Mouse (Mus musculus): ENCODE results near the gene Auts2. TPM values are rescaled to one million over a fixed set of nuclear protein-coding genes. Genes with fewer than 3 reads are reported as not detected.

Gene Auts2
- polyA plus RNA-seq, 1 experiment from 2014 or later, result 80.6 TPM

- Histone ChIP-seq H3K9me3 (no peaks in the 10 kb centered on the region), H3K4me2 (replicated peaks) (no peak overlapping the region), H3K27ac (replicated peaks) (no peak overlapping the region), H3K9ac (replicated peaks) (no peak overlapping the region), H3K4me1 (peaks cover 32% of the 10 kb centered on the region), H3K4me3 (no peak overlapping the region), H3K36me3 (no peaks in the 10 kb centered on the region), H3K27me3 (peaks cover 6% of the 10 kb centered on the region; the same call in 1 of the 2 replicates)
- no peak for ATAC-seq (ENCODE audit: low FRiP score, low read depth)
- WGBS, result 90% methylated on average over 1 of the region's 1 CpGs
Observed at GRCm38 (mm10) chr5:132492793-132493192, 50.4 kb downstream of the Auts2 start.

GRCm38 (mm10) chr5:132492040-132492439, 51.1 kb downstream of the Auts2 start:
- no peak for ATAC-seq (ENCODE audit: low FRiP score, low read depth)
- H3K4me2 ChIP-seq (replicated peaks), result no peak overlapping the region
- no peak overlapping the region for H3K27ac ChIP-seq (replicated peaks)
- no peaks in the 10 kb centered on the region for H3K9me3 ChIP-seq
- H3K27me3 ChIP-seq, result peaks cover 6% of the 10 kb centered on the region; the same call in 1 of the 2 replicates
- peaks cover 39% of the 10 kb centered on the region for H3K4me1 ChIP-seq
- H3K4me3 ChIP-seq, result no peak overlapping the region
- H3K9ac ChIP-seq (replicated peaks), result no peak overlapping the region
- no peaks in the 10 kb centered on the region for H3K36me3 ChIP-seq

GRCm38 (mm10) chr5:132491508-132491907, 51.6 kb downstream of the Auts2 start:
- H3K9ac ChIP-seq (replicated peaks), result no peak overlapping the region
- H3K9me3 ChIP-seq, result no peaks in the 10 kb centered on the region
- no peak overlapping the region for H3K27ac ChIP-seq (replicated peaks)
- H3K36me3 ChIP-seq, result no peaks in the 10 kb centered on the region
- H3K27me3 ChIP-seq, result peaks cover 6% of the 10 kb centered on the region; the same call in 1 of the 2 replicates
- ATAC-seq (ENCODE audit: low FRiP score, low read depth), result no peak
- no peak overlapping the region for H3K4me3 ChIP-seq
- WGBS, result 35% methylated on average over 4 of the region's 4 CpGs
- peaks cover 44% of the 10 kb centered on the region for H3K4me1 ChIP-seq
- H3K4me2 ChIP-seq (replicated peaks), result no peak overlapping the region

- Histone ChIP-seq H3K27me3 (0 out of 2 replicates have a peak, but pooled peaks cover under 1% of the 10 kb centered on the region), H3K4me1 (peaks cover 45% of the 10 kb centered on the region), H3K4me2 (replicated peaks) (no peak overlapping the region), H3K9me3 (no peaks in the 10 kb centered on the region), H3K9ac (replicated peaks) (no peak overlapping the region), H3K36me3 (no peaks in the 10 kb centered on the region), H3K27ac (replicated peaks) (no peak overlapping the region), H3K4me3 (no peak overlapping the region)
- 95% methylated on average over 1 of the region's 1 CpGs for WGBS
- no peak for ATAC-seq (ENCODE audit: low FRiP score, low read depth)
Observed at GRCm38 (mm10) chr5:132490326-132490725, 52.8 kb downstream of the Auts2 start.

GRCm38 (mm10) chr5:132489736-132490313, 53.3 kb downstream of the Auts2 start:
- no peaks in the 10 kb centered on the region for H3K9me3 ChIP-seq
- 70% methylated on average over 7 of the region's 7 CpGs for WGBS
- H3K4me1 ChIP-seq, result peaks cover 45% of the 10 kb centered on the region

GRCm38 (mm10) chr5:132486831-132487230, 56.3 kb downstream of the Auts2 start:
- H3K4me1 ChIP-seq, result peaks cover 50% of the 10 kb centered on the region
- no peak for ATAC-seq (ENCODE audit: low FRiP score, low read depth)

More at GRCm38 (mm10) chr5:132489736-132490313, 53.3 kb downstream of the Auts2 start:
- Histone ChIP-seq H3K27me3 (peaks cover 2% of the 10 kb centered on the region; the same call in 1 of the 2 replicates), H3K27ac (replicated peaks) (no peak overlapping the region), H3K4me2 (replicated peaks) (no peak overlapping the region), H3K9ac (replicated peaks) (no peak overlapping the region), H3K36me3 (no peaks in the 10 kb centered on the region), H3K4me3 (no peak overlapping the region)
- ATAC-seq (ENCODE audit: low FRiP score, low read depth), result no peak

GRCm38 (mm10) chr5:132485994-132486393, 57.1 kb downstream of the Auts2 start:
- Histone ChIP-seq H3K9ac (replicated peaks) (no peak overlapping the region), H3K27ac (replicated peaks) (no peak overlapping the region), H3K4me3 (no peak overlapping the region), H3K9me3 (no peaks in the 10 kb centered on the region), H3K27me3 (peaks cover 6% of the 10 kb centered on the region; the same call in 1 of the 2 replicates), H3K36me3 (no peaks in the 10 kb centered on the region), H3K4me1 (peaks cover 49% of the 10 kb centered on the region), H3K4me2 (replicated peaks) (no peak overlapping the region)
- 83% methylated on average over 6 of the region's 6 CpGs for WGBS
- ATAC-seq (ENCODE audit: low FRiP score, low read depth), result no peak

More at GRCm38 (mm10) chr5:132486831-132487230, 56.3 kb downstream of the Auts2 start:
- 0 out of 2 replicates have a peak overlapping the region, but pooled peaks have one; percentile 15 for H3K9ac ChIP-seq (replicated peaks)
- no peaks in the 10 kb centered on the region for H3K36me3 ChIP-seq
- 11% methylated on average over 7 of the region's 7 CpGs for WGBS
- H3K4me3 ChIP-seq, result no peak overlapping the region
- peaks cover 6% of the 10 kb centered on the region; the same call in 1 of the 2 replicates for H3K27me3 ChIP-seq
- H3K4me2 ChIP-seq (replicated peaks), result no peak overlapping the region
- H3K27ac ChIP-seq (replicated peaks), result no peak overlapping the region
- H3K9me3 ChIP-seq, result no peaks in the 10 kb centered on the region

- Histone ChIP-seq H3K4me3 (no peak overlapping the region), H3K36me3 (no peaks in the 10 kb centered on the region), H3K27ac (replicated peaks) (no peak overlapping the region), H3K4me2 (replicated peaks) (no peak overlapping the region), H3K9me3 (no peaks in the 10 kb centered on the region), H3K27me3 (peaks cover 6% of the 10 kb centered on the region; the same call in 1 of the 2 replicates), H3K4me1 (peaks cover 49% of the 10 kb centered on the region), H3K9ac (replicated peaks) (no peak overlapping the region)
- ATAC-seq (ENCODE audit: low FRiP score, low read depth), result no peak
- WGBS, result 87% methylated on average over 3 of the region's 3 CpGs
Observed at GRCm38 (mm10) chr5:132485448-132485847, 57.7 kb downstream of the Auts2 start.

- 71% methylated on average over 3 of the region's 3 CpGs for WGBS
Observed at GRCm38 (mm10) chr5:132481476-132481875, 61.7 kb downstream of the Auts2 start.

GRCm38 (mm10) chr5:132480461-132480860, 62.7 kb downstream of the Auts2 start:
- Histone ChIP-seq H3K4me2 (replicated peaks) (no peak overlapping the region), H3K9me3 (no peaks in the 10 kb centered on the region), H3K36me3 (no peaks in the 10 kb centered on the region), H3K27me3 (peaks cover 6% of the 10 kb centered on the region; the same call in 1 of the 2 replicates), H3K4me1 (peaks cover 43% of the 10 kb centered on the region), H3K27ac (replicated peaks) (no peak overlapping the region), H3K4me3 (no peak overlapping the region), H3K9ac (replicated peaks) (no peak overlapping the region)
- 58% methylated on average over 6 of the region's 6 CpGs for WGBS
- ATAC-seq (ENCODE audit: low FRiP score, low read depth), result no peak

More at GRCm38 (mm10) chr5:132481476-132481875, 61.7 kb downstream of the Auts2 start:
- Histone ChIP-seq H3K4me1 (peaks cover 43% of the 10 kb centered on the region), H3K36me3 (no peaks in the 10 kb centered on the region), H3K9ac (replicated peaks) (no peak overlapping the region), H3K27ac (replicated peaks) (no peak overlapping the region), H3K4me2 (replicated peaks) (no peak overlapping the region), H3K9me3 (no peaks in the 10 kb centered on the region), H3K4me3 (no peak overlapping the region), H3K27me3 (peaks cover 6% of the 10 kb centered on the region; the same call in 1 of the 2 replicates)
- ATAC-seq (ENCODE audit: low FRiP score, low read depth), result no peak

- no peak overlapping the region for H3K4me2 ChIP-seq (replicated peaks)
- WGBS, result 31% methylated on average over 11 of the region's 11 CpGs
- H3K9ac ChIP-seq (replicated peaks), result no peak overlapping the region
- H3K9me3 ChIP-seq, result no peaks in the 10 kb centered on the region
- peaks cover 43% of the 10 kb centered on the region for H3K4me1 ChIP-seq
- no peak overlapping the region for H3K4me3 ChIP-seq
- no peak overlapping the region for H3K27ac ChIP-seq (replicated peaks)
- no peaks in the 10 kb centered on the region for H3K36me3 ChIP-seq
- no peaks in the 10 kb centered on the region for H3K27me3 ChIP-seq
- no peak for ATAC-seq (ENCODE audit: low FRiP score, low read depth)
Observed at GRCm38 (mm10) chr5:132479227-132479857, 63.8 kb downstream of the Auts2 start.

- no peak overlapping the region for H3K4me2 ChIP-seq (replicated peaks)
- H3K9ac ChIP-seq (replicated peaks), result no peak overlapping the region
- WGBS, result 10% methylated on average over 1 of the region's 1 CpGs
- no peaks in the 10 kb centered on the region for H3K36me3 ChIP-seq
- no peaks in the 10 kb centered on the region for H3K9me3 ChIP-seq
- no peak overlapping the region for H3K4me3 ChIP-seq
- ATAC-seq (ENCODE audit: low FRiP score, low read depth), result no peak
- peaks cover 41% of the 10 kb centered on the region for H3K4me1 ChIP-seq
- H3K27me3 ChIP-seq, result no peaks in the 10 kb centered on the region
- no peak overlapping the region for H3K27ac ChIP-seq (replicated peaks)
Observed at GRCm38 (mm10) chr5:132477533-132477932, 65.6 kb downstream of the Auts2 start.
